Mouse (Mus musculus) hindbrain, embryonic 10.5 days (tissue): ENCODE measurements at regions not wholly inside any gene's neighbourhood (a gene's known extent, or its start where the extent isn't known, plus 50 kb on each side); places are given as distances from the start of the nearest gene placed in this dataset.

ENCODE experiments used
- DNase-seq: peaks from one replicate; pipeline ENCODE4 v3.0.0-alpha.2; 2017; ENCODE audit warnings: low spot score
- H3K27ac ChIP-seq: fragments of 300-500 bp; sonication (generic); 2 replicates; pipeline ENCODE4 v1.5.1; 2016; ENCODE audit warnings: mild to moderate bottlenecking, moderate library complexity
- H3K27me3 ChIP-seq: fragments of 300-500 bp; sonication (generic); 2 replicates; pipeline ENCODE4 v1.6.1; 2016; ENCODE audit warnings: mild to moderate bottlenecking; ENCODE audit not compliant: poor library complexity, insufficient read depth, severe bottlenecking
- H3K36me3 ChIP-seq: fragments of 300-500 bp; sonication (generic); 2 replicates; pipeline ENCODE4 v1.6.1; 2016; ENCODE audit warnings: mild to moderate bottlenecking, moderate library complexity
- H3K4me1 ChIP-seq: fragments of 300-500 bp; sonication (generic); replicated peaks from 2 replicates; pipeline ENCODE4 v1.6.1; 2016; ENCODE audit warnings: mild to moderate bottlenecking
- H3K4me3 ChIP-seq: fragments of 300-500 bp; sonication (generic); 2 replicates; pipeline ENCODE4 v1.5.1; 2016; ENCODE audit warnings: mild to moderate bottlenecking, moderate library complexity
- H3K9me3 ChIP-seq: fragments of 300-500 bp; sonication (generic); 2 replicates; pipeline ENCODE4 v1.6.1; 2016; ENCODE audit warnings: mild to moderate bottlenecking, moderate library complexity
- WGBS: fragments of 180-500 bp; shearing (Covaris S2); methylation state at CpG from one replicate; pipeline ENCODE4 v1.1.7; 2016; 5-methylcytosine and 5-hydroxymethylcytosine counted together

GRCm38 (mm10) chr16:30721223-30721622 is 121.7 kb downstream of the Fam43a start:
- Histone ChIP-seq H3K27ac (no peak overlapping the region), H3K36me3 (no peaks in the 10 kb centered on the region), H3K9me3 (no peaks in the 10 kb centered on the region), H3K4me3 (no peak overlapping the region), H3K4me1 (0 out of 2 replicates have a peak, but pooled peaks cover 5% of the 10 kb centered on the region), H3K27me3 (no peaks in the 10 kb centered on the region)
- DNase-seq = no peak

- Histone ChIP-seq H3K27me3 (no peaks in the 10 kb centered on the region), H3K9me3 (no peaks in the 10 kb centered on the region), H3K27ac (no peak overlapping the region), H3K36me3 (no peaks in the 10 kb centered on the region), H3K4me3 (no peak overlapping the region), H3K4me1 (0 out of 2 replicates have a peak, but pooled peaks cover 5% of the 10 kb centered on the region)
- 79% methylated on average over 3 of the region's 3 CpGs for WGBS
- no peak for DNase-seq
These were observed 122.8 kb downstream of the Fam43a start for GRCm38 (mm10) chr16:30722372-30722771.

GRCm38 (mm10) chr16:30724591-30724990 is 125.1 kb downstream of the Fam43a start:
- no peaks in the 10 kb centered on the region for H3K9me3 ChIP-seq
- no peak overlapping the region for H3K4me3 ChIP-seq
- H3K4me1 ChIP-seq = 0 out of 2 replicates have a peak, but pooled peaks cover 5% of the 10 kb centered on the region
- peak; percentile 8 for DNase-seq
- no peaks in the 10 kb centered on the region for H3K27me3 ChIP-seq
- no peaks in the 10 kb centered on the region for H3K36me3 ChIP-seq
- 100% methylated on average over 1 of the region's 1 CpGs for WGBS
- no peak overlapping the region for H3K27ac ChIP-seq

- Histone ChIP-seq H3K9me3 (no peaks in the 10 kb centered on the region), H3K4me1 (peaks cover 41% of the 10 kb centered on the region), H3K27me3 (no peaks in the 10 kb centered on the region), H3K27ac (peak overlapping the region; percentile 64), H3K36me3 (no peaks in the 10 kb centered on the region), H3K4me3 (no peak overlapping the region)
- 68% methylated on average over 9 of the region's 9 CpGs for WGBS
- peak; percentile 27 for DNase-seq
These were observed 133.4 kb downstream of the Fam43a start for GRCm38 (mm10) chr16:30732770-30733415.

GRCm38 (mm10) chr16:30733478-30733877 is 134.0 kb downstream of the Fam43a start:
- peaks cover 45% of the 10 kb centered on the region for H3K4me1 ChIP-seq
- no peaks in the 10 kb centered on the region for H3K36me3 ChIP-seq
- no peak overlapping the region for H3K4me3 ChIP-seq
- no peaks in the 10 kb centered on the region for H3K27me3 ChIP-seq
- 67% methylated on average over 11 of the region's 11 CpGs for WGBS
- H3K9me3 ChIP-seq = no peaks in the 10 kb centered on the region
- peak; percentile 61 for DNase-seq
- peak overlapping the region; percentile 64 for H3K27ac ChIP-seq

GRCm38 (mm10) chr16:30735360-30735759 is 135.8 kb downstream of the Fam43a start:
- Histone ChIP-seq H3K27ac (no peak overlapping the region), H3K4me1 (peaks cover 52% of the 10 kb centered on the region), H3K36me3 (no peaks in the 10 kb centered on the region), H3K9me3 (no peaks in the 10 kb centered on the region), H3K27me3 (no peaks in the 10 kb centered on the region), H3K4me3 (no peak overlapping the region)
- WGBS = 49% methylated on average over 3 of the region's 3 CpGs
- DNase-seq = no peak

GRCm38 (mm10) chr16:30735969-30736368 is 136.4 kb downstream of the Fam43a start:
- peaks cover 52% of the 10 kb centered on the region for H3K4me1 ChIP-seq
- H3K27ac ChIP-seq = peak overlapping the region; percentile 66
- H3K9me3 ChIP-seq = no peaks in the 10 kb centered on the region
- WGBS = 30% methylated on average over 7 of the region's 7 CpGs
- no peaks in the 10 kb centered on the region for H3K36me3 ChIP-seq
- H3K27me3 ChIP-seq = no peaks in the 10 kb centered on the region
- DNase-seq = peak; percentile 37
- no peak overlapping the region for H3K4me3 ChIP-seq

- Histone ChIP-seq H3K9me3 (no peaks in the 10 kb centered on the region), H3K4me1 (peaks cover 52% of the 10 kb centered on the region), H3K36me3 (no peaks in the 10 kb centered on the region), H3K4me3 (no peak overlapping the region), H3K27ac (peak overlapping the region; percentile 66), H3K27me3 (no peaks in the 10 kb centered on the region)
- peak; percentile 6 for DNase-seq
- 68% methylated on average over 17 of the region's 17 CpGs for WGBS
These were observed 137.3 kb downstream of the Fam43a start for GRCm38 (mm10) chr16:30736662-30737326.

- no peaks in the 10 kb centered on the region for H3K36me3 ChIP-seq
- no peaks in the 10 kb centered on the region for H3K9me3 ChIP-seq
- no peak overlapping the region for H3K27ac ChIP-seq
- no peak for DNase-seq
- H3K4me3 ChIP-seq = no peak overlapping the region
- WGBS = 83% methylated on average over 8 of the region's 8 CpGs
- H3K27me3 ChIP-seq = no peaks in the 10 kb centered on the region
- peaks cover 48% of the 10 kb centered on the region for H3K4me1 ChIP-seq
These were observed 138.0 kb downstream of the Fam43a start for GRCm38 (mm10) chr16:30737524-30737923.

GRCm38 (mm10) chr16:30739651-30740050 is 140.1 kb downstream of the Fam43a start:
- Histone ChIP-seq H3K36me3 (no peaks in the 10 kb centered on the region), H3K9me3 (no peaks in the 10 kb centered on the region), H3K27me3 (no peaks in the 10 kb centered on the region), H3K4me3 (no peak overlapping the region), H3K27ac (no peak overlapping the region), H3K4me1 (peaks cover 48% of the 10 kb centered on the region)
- DNase-seq = no peak
- WGBS = 87% methylated on average over 7 of the region's 7 CpGs

GRCm38 (mm10) chr16:30741192-30741591 is 141.7 kb downstream of the Fam43a start:
- H3K4me3 ChIP-seq = no peak overlapping the region
- H3K36me3 ChIP-seq = no peaks in the 10 kb centered on the region
- H3K27me3 ChIP-seq = no peaks in the 10 kb centered on the region
- H3K9me3 ChIP-seq = no peaks in the 10 kb centered on the region
- peaks cover 53% of the 10 kb centered on the region for H3K4me1 ChIP-seq
- H3K27ac ChIP-seq = no peak overlapping the region
- no peak for DNase-seq
- WGBS = 93% methylated on average over 1 of the region's 1 CpGs

GRCm38 (mm10) chr16:30742474-30742873 is 143.0 kb downstream of the Fam43a start:
- H3K4me1 ChIP-seq = peaks cover 50% of the 10 kb centered on the region
- H3K9me3 ChIP-seq = no peaks in the 10 kb centered on the region
- no peak overlapping the region for H3K27ac ChIP-seq
- no peaks in the 10 kb centered on the region for H3K27me3 ChIP-seq
- 73% methylated on average over 6 of the region's 6 CpGs for WGBS
- DNase-seq = no peak
- H3K4me3 ChIP-seq = no peak overlapping the region
- no peaks in the 10 kb centered on the region for H3K36me3 ChIP-seq

- no peak overlapping the region for H3K27ac ChIP-seq
These were observed 144.0 kb downstream of the Fam43a start for GRCm38 (mm10) chr16:30743566-30743965.

More at GRCm38 (mm10) chr16:30743566-30743965, 144.0 kb downstream of the Fam43a start:
- Histone ChIP-seq H3K4me3 (no peak overlapping the region), H3K4me1 (peaks cover 46% of the 10 kb centered on the region), H3K27me3 (no peaks in the 10 kb centered on the region), H3K9me3 (no peaks in the 10 kb centered on the region), H3K36me3 (no peaks in the 10 kb centered on the region)
- DNase-seq = no peak
- 59% methylated on average over 4 of the region's 4 CpGs for WGBS
